Mouse (Mus musculus): Measurements from ENCODE around the gene Ece1. TPM values are rescaled to one million over a fixed set of nuclear protein-coding genes. Genes with fewer than 3 reads are reported as not detected.

Gene Ece1
- total RNA-seq, 2 experiments from 2014 or later = 55.7 to 67.8 TPM

Other genes with a start within 250 kb of the Ece1 start
- 100 to 1,000 TPM; 206 to 220 TPM for gene Rap1gap, start 197.5 kb upstream of the Ece1 start, total RNA-seq (2021)
- gene Alpl, start 65.9 kb upstream of the Ece1 start, total RNA-seq (2021) = 1 to 10 TPM; 6.0 to 7.4 TPM
- gene Eif4g3, start 130.8 kb downstream of the Ece1 start, total RNA-seq (2021) = 100 to 1,000 TPM; 161 to 164 TPM

Measured in layer of hippocampus, postnatal 10 days (tissue).